Mouse (Mus musculus) midbrain, embryonic 14.5 days (tissue): ENCODE measurements at regions not wholly inside any gene's neighbourhood (a gene's known extent, or its start where the extent isn't known, plus 50 kb on each side); places are given as distances from the start of the nearest gene placed in this dataset.

Experiments
- ATAC-seq: fragments of 200-750 bp; cut with Nextera tagmentation; 2 replicates; pipeline ENCODE4 v1.8.0; 2017; ENCODE audit warnings: moderate number of reproducible peaks, moderate library complexity; ENCODE audit not compliant: low FRiP score, low TSS enrichment
- DNase-seq: peaks from one replicate; pipeline ENCODE4 v3.0.0-alpha.2; 2015
- H3K27ac ChIP-seq: fragments of 300-500 bp; sonication (generic); replicated peaks from 2 replicates; pipeline ENCODE4 v1.5.1; 2014; ENCODE audit warnings: mild to moderate bottlenecking, low read depth, low read length, moderate library complexity
- H3K27me3 ChIP-seq: fragments of 300-500 bp; sonication (generic); 2 replicates; pipeline ENCODE4 v1.6.1; 2014; ENCODE audit warnings: low read length, control low read depth, mixed read lengths; ENCODE audit not compliant: control insufficient read depth, insufficient read depth
- H3K36me3 ChIP-seq: fragments of 300-500 bp; sonication (generic); 2 replicates; pipeline ENCODE4 v1.6.1; 2014; ENCODE audit warnings: low read length, control low read depth; ENCODE audit not compliant: control insufficient read depth, insufficient read depth
- H3K4me1 ChIP-seq: fragments of 300-500 bp; sonication (generic); 2 replicates; pipeline ENCODE4 v1.6.1; 2014; ENCODE audit warnings: mild to moderate bottlenecking, antibody characterized with exemption, low read length, control low read depth; ENCODE audit not compliant: control insufficient read depth, insufficient read depth
- H3K4me2 ChIP-seq: fragments of 300-500 bp; sonication (generic); 2 replicates; pipeline ENCODE4 v1.6.1; 2014; ENCODE audit warnings: mild to moderate bottlenecking, low read length, moderate library complexity
- H3K4me3 ChIP-seq: fragments of 300-500 bp; sonication (generic); replicated peaks from 2 replicates; pipeline ENCODE4 v1.5.1; 2014; ENCODE audit warnings: low read depth, low read length
- H3K9ac ChIP-seq: fragments of 300-500 bp; sonication (generic); replicated peaks from 2 replicates; pipeline ENCODE4 v1.6.1; 2014; ENCODE audit warnings: mild to moderate bottlenecking, low read length, moderate library complexity
- H3K9me3 ChIP-seq: fragments of 300-500 bp; sonication (generic); 2 replicates; pipeline ENCODE4 v1.6.1; 2016; ENCODE audit warnings: low read length, control low read depth, mixed read lengths; ENCODE audit not compliant: control insufficient read depth
- WGBS: fragments of 180-500 bp; shearing (Covaris S2); extraction: QIAGEN DNeasy Blood & Tissue Kit; methylation state at CpG from one replicate; pipeline ENCODE4 v1.1.7; 2014; 5-methylcytosine and 5-hydroxymethylcytosine counted together

- DNase-seq (peak; percentile 64), ATAC-seq (no peak)
- WGBS, result 59% methylated on average over 7 of the region's 7 CpGs
Observed at GRCm38 (mm10) chr19:54948359-54949127, 178.5 kb downstream of the Gpam start.

GRCm38 (mm10) chr19:54947583-54947982 lies 179.5 kb downstream of the Gpam start:
- H3K4me3 ChIP-seq, result no peak overlapping the region
- 0 out of 2 replicates have a peak, but pooled peaks cover 12% of the 10 kb centered on the region for H3K4me1 ChIP-seq
- ATAC-seq (no peak), DNase-seq (no peak)
- no peaks in the 10 kb centered on the region for H3K36me3 ChIP-seq
- no peak overlapping the region for H3K9ac ChIP-seq
- 94% methylated on average over 3 of the region's 3 CpGs for WGBS
- no peaks in the 10 kb centered on the region for H3K9me3 ChIP-seq
- no peak overlapping the region for H3K27ac ChIP-seq
- H3K4me2 ChIP-seq, result no peak overlapping the region
- no peaks in the 10 kb centered on the region for H3K27me3 ChIP-seq

More at GRCm38 (mm10) chr19:54948359-54949127, 178.5 kb downstream of the Gpam start:
- Histone ChIP-seq H3K9me3 (no peaks in the 10 kb centered on the region), H3K4me3 (no peak overlapping the region), H3K27ac (no peak overlapping the region), H3K9ac (no peak overlapping the region), H3K4me2 (no peak overlapping the region), H3K36me3 (no peaks in the 10 kb centered on the region), H3K27me3 (no peaks in the 10 kb centered on the region), H3K4me1 (0 out of 2 replicates have a peak, but pooled peaks cover 12% of the 10 kb centered on the region)

GRCm38 (mm10) chr19:54932579-54932978 lies 194.5 kb downstream of the Gpam start:
- H3K4me2 ChIP-seq, result no peak overlapping the region
- H3K27ac ChIP-seq, result no peak overlapping the region
- DNase-seq (no peak), ATAC-seq (no peak)
- H3K9me3 ChIP-seq, result no peaks in the 10 kb centered on the region
- no peaks in the 10 kb centered on the region for H3K4me1 ChIP-seq
- no peak overlapping the region for H3K4me3 ChIP-seq
- no peak overlapping the region for H3K9ac ChIP-seq
- 73% methylated on average over 5 of the region's 5 CpGs for WGBS
- no peaks in the 10 kb centered on the region for H3K36me3 ChIP-seq
- H3K27me3 ChIP-seq, result no peaks in the 10 kb centered on the region

DNA sequence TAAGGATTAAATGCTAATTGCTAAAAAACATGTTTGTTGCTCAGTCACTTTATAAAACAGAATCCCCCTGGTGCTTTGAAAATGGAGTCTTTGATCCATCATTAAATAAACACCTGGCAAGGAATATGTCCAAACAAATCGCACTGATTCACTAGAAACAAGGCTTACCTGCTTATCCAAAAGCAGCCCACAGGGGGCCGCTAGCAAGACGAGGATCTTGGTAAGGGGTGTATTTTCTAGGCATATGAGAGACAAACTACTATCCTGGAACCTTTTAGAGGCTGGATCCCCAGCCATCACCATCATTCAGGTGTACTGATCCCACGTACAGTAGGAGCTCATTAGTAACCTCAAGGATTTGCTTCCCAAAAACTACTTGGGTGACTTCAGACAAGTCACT lies 201.2 kb downstream of the Gpam start:
- no peaks in the 10 kb centered on the region for H3K27me3 ChIP-seq

GRCm38 (mm10) chr19:54919597-54919996 lies 207.4 kb downstream of the Gpam start:
- WGBS, result 82% methylated on average over 6 of the region's 6 CpGs

More for the DNA sequence above, 201.2 kb downstream of the Gpam start:
- Histone ChIP-seq H3K9ac (no peak overlapping the region), H3K4me2 (no peak overlapping the region), H3K4me3 (no peak overlapping the region), H3K36me3 (no peaks in the 10 kb centered on the region), H3K27ac (no peak overlapping the region), H3K9me3 (no peaks in the 10 kb centered on the region), H3K4me1 (no peaks in the 10 kb centered on the region)
- ATAC-seq (no peak), DNase-seq (no peak)
- 73% methylated on average over 4 of the region's 4 CpGs for WGBS

DNA sequence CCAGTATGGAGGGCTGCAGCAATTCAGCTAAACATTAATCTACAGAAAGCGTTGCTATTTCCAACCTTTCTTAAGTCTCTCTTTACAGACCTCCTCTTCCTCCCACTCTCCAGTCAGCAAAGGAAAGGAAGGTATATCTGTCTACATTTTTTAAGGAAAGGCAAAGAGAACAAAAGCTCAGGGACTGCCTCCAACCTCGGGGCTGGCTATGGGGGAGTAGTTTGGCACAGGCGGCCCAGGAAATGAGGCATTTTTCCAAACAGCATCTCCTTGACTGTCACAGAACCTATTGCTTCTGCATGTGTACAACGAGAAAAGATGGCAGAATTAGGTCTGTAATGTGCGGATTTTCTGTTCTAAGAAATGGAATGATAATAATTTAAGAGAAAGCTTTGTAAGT lies 233.4 kb downstream of the Gpam start:
- H3K9ac ChIP-seq, result no peak overlapping the region
- no peaks in the 10 kb centered on the region for H3K9me3 ChIP-seq
- H3K36me3 ChIP-seq, result no peaks in the 10 kb centered on the region
- no peak overlapping the region for H3K4me3 ChIP-seq
- ATAC-seq, result no peak
- no peak for DNase-seq
- H3K4me2 ChIP-seq, result no peak overlapping the region
- H3K27me3 ChIP-seq, result no peaks in the 10 kb centered on the region
- no peak overlapping the region for H3K27ac ChIP-seq
- H3K4me1 ChIP-seq, result no peaks in the 10 kb centered on the region
- 86% methylated on average over 5 of the region's 5 CpGs for WGBS

More at GRCm38 (mm10) chr19:54919597-54919996, 207.4 kb downstream of the Gpam start:
- Histone ChIP-seq H3K9me3 (no peaks in the 10 kb centered on the region), H3K9ac (no peak overlapping the region), H3K36me3 (no peaks in the 10 kb centered on the region), H3K4me1 (no peaks in the 10 kb centered on the region), H3K4me2 (no peak overlapping the region), H3K4me3 (no peak overlapping the region), H3K27me3 (no peaks in the 10 kb centered on the region; the same call in 1 of the 2 replicates), H3K27ac (no peak overlapping the region)
- no peak for DNase-seq
- ATAC-seq, result no peak

DNA sequence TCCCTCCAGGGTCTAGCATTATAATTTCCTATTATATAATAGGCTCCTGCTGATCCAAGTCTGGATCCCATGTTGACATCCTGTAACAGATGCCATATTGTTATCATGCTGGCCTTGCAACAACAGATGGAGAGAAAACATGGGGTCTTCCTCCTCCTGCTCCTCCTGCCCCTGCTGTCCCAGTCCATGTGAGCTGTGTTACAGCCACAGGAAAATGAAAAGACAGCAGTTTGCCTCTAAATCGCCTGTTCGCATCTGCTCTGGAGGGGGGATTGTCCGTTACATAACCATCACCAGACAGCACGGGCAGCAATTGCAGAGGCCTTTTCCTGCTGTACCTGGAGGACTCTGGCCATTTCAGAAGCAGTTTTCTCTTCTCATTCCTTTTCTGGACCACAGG lies 260.0 kb downstream of the Gpam start:
- no peak for ATAC-seq
- Histone ChIP-seq H3K4me2 (no peak overlapping the region), H3K27ac (no peak overlapping the region), H3K9me3 (no peaks in the 10 kb centered on the region), H3K27me3 (no peaks in the 10 kb centered on the region), H3K4me3 (no peak overlapping the region), H3K4me1 (no peaks in the 10 kb centered on the region), H3K36me3 (no peaks in the 10 kb centered on the region), H3K9ac (no peak overlapping the region)
- no peak for DNase-seq
- WGBS, result 90% methylated on average over 4 of the region's 4 CpGs

- DNase-seq (peak; percentile 3), ATAC-seq (no peak)
- H3K9ac ChIP-seq, result no peak overlapping the region
- H3K4me2 ChIP-seq, result no peak overlapping the region
- no peaks in the 10 kb centered on the region for H3K27me3 ChIP-seq
- no peaks in the 10 kb centered on the region for H3K9me3 ChIP-seq
- no peak overlapping the region for H3K27ac ChIP-seq
- WGBS, result 55% methylated on average over 2 of the region's 2 CpGs
- no peaks in the 10 kb centered on the region for H3K4me1 ChIP-seq
- no peak overlapping the region for H3K4me3 ChIP-seq
- no peaks in the 10 kb centered on the region for H3K36me3 ChIP-seq
Observed at GRCm38 (mm10) chr19:54855190-54855589, 271.8 kb downstream of the Gpam start.

DNA sequence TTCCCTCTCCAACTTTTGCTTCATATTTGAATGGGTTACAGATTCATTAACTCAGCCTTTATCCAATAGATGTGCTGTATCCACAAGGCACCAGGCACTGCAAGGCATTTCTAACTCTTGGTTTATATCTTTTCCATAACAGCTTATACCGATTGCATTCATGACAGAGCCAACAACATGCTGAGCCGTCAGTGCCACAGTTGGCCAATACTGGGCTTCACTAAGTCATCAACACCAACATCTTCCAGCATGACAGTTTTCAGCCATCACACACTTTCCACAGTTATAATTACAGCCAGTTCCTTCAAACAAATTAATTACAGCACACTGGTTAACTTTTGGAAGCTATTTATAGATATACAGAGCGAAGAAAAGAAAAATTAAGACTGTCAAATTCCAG lies 288.8 kb downstream of the Gpam start:
- 93% methylated on average over 3 of the region's 3 CpGs for WGBS
- Histone ChIP-seq H3K4me3 (no peak overlapping the region), H3K9ac (no peak overlapping the region), H3K4me1 (no peaks in the 10 kb centered on the region), H3K36me3 (no peaks in the 10 kb centered on the region), H3K4me2 (no peak overlapping the region), H3K9me3 (no peaks in the 10 kb centered on the region), H3K27ac (no peak overlapping the region), H3K27me3 (no peaks in the 10 kb centered on the region)
- DNase-seq (no peak), ATAC-seq (no peak)
